11 mouse cellular contexts compared by ENCODE assay signal in the genomic region with DNA sequence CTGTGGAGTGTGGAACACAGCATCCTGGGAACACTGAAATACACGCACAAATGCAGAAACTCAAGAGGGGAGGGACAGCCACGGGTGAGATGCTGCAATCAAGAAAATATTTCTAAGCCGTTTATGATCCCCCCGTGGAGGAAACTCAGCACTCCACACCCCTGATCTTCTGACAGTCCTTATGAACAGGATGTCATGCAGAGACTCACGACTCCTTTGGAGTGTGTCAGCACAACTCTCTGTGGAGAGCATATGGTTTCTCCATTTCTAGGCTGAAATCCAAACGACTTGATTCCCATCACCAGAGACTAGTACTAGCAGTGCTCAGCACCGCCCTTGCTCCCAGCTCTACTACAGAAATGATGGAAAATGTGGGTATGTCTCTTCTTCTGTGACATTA. TPM values are rescaled to one million over a fixed set of nuclear protein-coding genes. Genes with fewer than 3 reads are reported as not detected.
DNase-seq lines count a peak whose midpoint lies in the region; ATAC-seq and TF ChIP-seq lines count a peak whose summit lies in the region.
"Had no signal": no experiment of that assay in that cellular context is flagged by ENCODE, and none has a peak within 500 bp of the region (broad histone marks: within the 10 kb centered on the region; RNA-seq: fewer than 3 reads in every experiment).

No protein-coding gene starts in this region.

- H3K4me1 ChIP-seq in hindbrain, embryonic 14.5 days (replicated peaks; ENCODE audit: control insufficient read depth, insufficient read depth, low read length) = no peaks in the 10 kb centered on the region
- no peaks in the 10 kb centered on the region for H3K4me1 ChIP-seq in hindbrain, embryonic 13.5 days (replicated peaks)
- H3K4me1 ChIP-seq in lung, postnatal 0 days (ENCODE audit: insufficient read depth, low read depth, low read length) = peaks cover 3% of the 10 kb centered on the region; the same call in 1 of the 2 replicates
- peaks cover 51% of the 10 kb centered on the region for H3K4me1 ChIP-seq in limb, embryonic 15.5 days

- no peak overlapping the region for H3K4me3 ChIP-seq in hindbrain, embryonic 14.5 days (replicated peaks; ENCODE audit: low read length)
- H3K4me3 ChIP-seq in hindbrain, embryonic 13.5 days = no peak overlapping the region
- H3K4me3 ChIP-seq in lung, postnatal 0 days (ENCODE audit: low read depth, low read length) = no peak overlapping the region
- no peak overlapping the region for H3K4me3 ChIP-seq in limb, embryonic 15.5 days
- H3K4me3 ChIP-seq: intestine, embryonic 15.5 days; lung, embryonic 15.5 days had no signal

- ATAC-seq in cerebellum, adult (ENCODE audit: insufficient number of reproducible peaks, low FRiP score, low TSS enrichment) = peak; percentile 84
- ATAC-seq in hindbrain, embryonic 14.5 days (ENCODE audit: low FRiP score) = 0 out of 2 replicates have a peak, but pooled peaks have one; percentile 24
- ATAC-seq in hindbrain, embryonic 13.5 days (ENCODE audit: low FRiP score) = no peak
- peak; percentile 12; the same call in 1 of the 2 replicates for ATAC-seq in lung, postnatal 0 days
- peak; percentile 62; the same call in 1 of the 2 replicates for ATAC-seq in limb, embryonic 15.5 days (ENCODE audit: insufficient number of reproducible peaks, low FRiP score, low TSS enrichment, low read depth)
- ATAC-seq: intestine, embryonic 15.5 days; midbrain, embryonic 16.5 days had no signal

- no peak for TF ChIP-seq CTCF in lung, postnatal 0 days (IDR thresholded peaks at IDR 0.05)

- 75% methylated on average over 7 of the region's 7 CpGs for WGBS in hindbrain, embryonic 14.5 days
- WGBS in hindbrain, embryonic 13.5 days = 73% methylated on average over 7 of the region's 7 CpGs
- WGBS in lung, postnatal 0 days = 34% methylated on average over 7 of the region's 7 CpGs
- WGBS in limb, embryonic 15.5 days = 28% methylated on average over 7 of the region's 7 CpGs

- no peaks in the 10 kb centered on the region for H3K27me3 ChIP-seq in hindbrain, embryonic 14.5 days (ENCODE audit: control insufficient read depth, insufficient read depth, low read length)
- no peaks in the 10 kb centered on the region for H3K27me3 ChIP-seq in hindbrain, embryonic 13.5 days
- H3K27me3 ChIP-seq in lung, postnatal 0 days (replicated peaks; ENCODE audit: insufficient read depth, low read length) = no peaks in the 10 kb centered on the region
- no peaks in the 10 kb centered on the region for H3K27me3 ChIP-seq in limb, embryonic 15.5 days
- H3K27me3 ChIP-seq: intestine, embryonic 15.5 days; lung, embryonic 15.5 days had no signal

- no peak for DNase-seq in cerebellum, postnatal 4 days (ENCODE audit: low spot score in 2 of 2)
- no peak for DNase-seq in hindbrain, embryonic 14.5 days (ENCODE audit: low spot score)
- peak; percentile 40 for DNase-seq in lung, postnatal 0 days (ENCODE audit: low spot score)
- DNase-seq in lung, postnatal 4 days = no peak
- DNase-seq in urinary bladder, adult 2 months (ENCODE audit: low spot score) = no peak

- no peak overlapping the region for H3K4me2 ChIP-seq in hindbrain, embryonic 14.5 days (replicated peaks)
- no peak overlapping the region for H3K4me2 ChIP-seq in hindbrain, embryonic 13.5 days
- no peak overlapping the region for H3K4me2 ChIP-seq in lung, postnatal 0 days (replicated peaks; ENCODE audit: low read depth, low read length)
- no peak overlapping the region for H3K4me2 ChIP-seq in limb, embryonic 15.5 days
- H3K4me2 ChIP-seq: intestine, embryonic 15.5 days; lung, embryonic 15.5 days had no signal

- no peak for TF ChIP-seq EP300 in lung, postnatal 0 days (IDR thresholded peaks at IDR 0.05)

- H3K9me3 ChIP-seq in hindbrain, embryonic 14.5 days (ENCODE audit: control insufficient read depth, low read length) = no peaks in the 10 kb centered on the region
- no peaks in the 10 kb centered on the region for H3K9me3 ChIP-seq in hindbrain, embryonic 13.5 days
- H3K9me3 ChIP-seq in lung, postnatal 0 days (ENCODE audit: low read length) = no peaks in the 10 kb centered on the region
- no peaks in the 10 kb centered on the region for H3K9me3 ChIP-seq in limb, embryonic 15.5 days
- H3K9me3 ChIP-seq: intestine, embryonic 15.5 days; lung, embryonic 15.5 days had no signal

- H3K27ac ChIP-seq in hindbrain, embryonic 14.5 days = peak overlapping the region; percentile 38; the same call in 1 of the 2 replicates
- no peak overlapping the region for H3K27ac ChIP-seq in hindbrain, embryonic 13.5 days
- H3K27ac ChIP-seq in lung, postnatal 0 days (ENCODE audit: low read length) = no peak overlapping the region
- H3K27ac ChIP-seq in limb, embryonic 15.5 days = peak overlapping the region; percentile 74
- H3K27ac ChIP-seq: lung, embryonic 15.5 days had no signal

- no peak overlapping the region for H3K9ac ChIP-seq in hindbrain, embryonic 14.5 days
- H3K9ac ChIP-seq in hindbrain, embryonic 13.5 days = no peak overlapping the region
- no peak overlapping the region for H3K9ac ChIP-seq in lung, postnatal 0 days (replicated peaks; ENCODE audit: low read depth)
- no peak overlapping the region for H3K9ac ChIP-seq in limb, embryonic 15.5 days
- H3K9ac ChIP-seq: intestine, embryonic 15.5 days; lung, embryonic 15.5 days had no signal

- peaks cover 94% of the 10 kb centered on the region for H3K36me3 ChIP-seq in hindbrain, embryonic 14.5 days (replicated peaks; ENCODE audit: control insufficient read depth, insufficient read depth)
- H3K36me3 ChIP-seq in hindbrain, embryonic 13.5 days = peaks cover 91% of the 10 kb centered on the region
- peaks cover 3% of the 10 kb centered on the region; the same call in 1 of the 2 replicates for H3K36me3 ChIP-seq in lung, postnatal 0 days (ENCODE audit: insufficient read depth, low read length)
- H3K36me3 ChIP-seq in limb, embryonic 15.5 days = peaks cover 63% of the 10 kb centered on the region

RNA-seq across cellular contexts. Expression of gene Slc22a1, which starts 42.6 kb away (rescaled TPM):
- polyA plus RNA-seq in hindbrain, embryonic 14.5 days (2014; fragmentation: Nextera tagmentation; extraction: Ambion mirVana) = not detected in 2 replicates
- not detected in 2 replicates for polyA plus RNA-seq in hindbrain, embryonic 13.5 days (2015; fragmentation: Nextera tagmentation; extraction: Ambion mirVana)
- polyA plus RNA-seq in lung, postnatal 0 days (2015; fragmentation: Nextera tagmentation; extraction: Ambion mirVana) = 1.6 and 3.2 TPM in 2 replicates
- not detected in 2 replicates for polyA plus RNA-seq in limb, embryonic 15.5 days (2015; fragmentation: Nextera tagmentation; extraction: Ambion mirVana)
- polyA plus RNA-seq in urinary bladder, adult 2 months (2012; rRNA removed) = 3.5 and 4.5 TPM in 2 replicates
- polyA plus RNA-seq: midbrain, embryonic 16.5 days had no signal

RNA-seq across cellular contexts. Expression of gene Igf2r, which starts 51.2 kb away (rescaled TPM):
- polyA plus RNA-seq in hindbrain, embryonic 14.5 days (2014; fragmentation: Nextera tagmentation; extraction: Ambion mirVana) = 13.1 and 14.9 TPM in 2 replicates
- 12.3 and 12.5 TPM in 2 replicates for polyA plus RNA-seq in hindbrain, embryonic 13.5 days (2015; fragmentation: Nextera tagmentation; extraction: Ambion mirVana)
- polyA plus RNA-seq in lung, postnatal 0 days (2015; fragmentation: Nextera tagmentation; extraction: Ambion mirVana) = 26.7 and 27.9 TPM in 2 replicates
- polyA plus RNA-seq in limb, embryonic 15.5 days (2015; fragmentation: Nextera tagmentation; extraction: Ambion mirVana) = 45.0 TPM in 2 replicates
- 35.4 and 51.7 TPM in 2 replicates for polyA plus RNA-seq in urinary bladder, adult 2 months (2012; rRNA removed)

Comparison
In these comparisons a context has a peak if more than half of its experiments do, and no peak if none do; other contexts are left out.
1. H3K27ac ChIP-seq: peak in hindbrain, embryonic 14.5 days (single experiment) and limb, embryonic 15.5 days (single experiment); none in hindbrain, embryonic 13.5 days (single experiment) and lung, postnatal 0 days (single experiment).